Mouse (Mus musculus): ENCODE measurements at regions not wholly inside any gene's neighbourhood (a gene's known extent, or its start where the extent isn't known, plus 50 kb on each side); places are given as distances from the start of the nearest gene placed in this dataset.

DNA sequence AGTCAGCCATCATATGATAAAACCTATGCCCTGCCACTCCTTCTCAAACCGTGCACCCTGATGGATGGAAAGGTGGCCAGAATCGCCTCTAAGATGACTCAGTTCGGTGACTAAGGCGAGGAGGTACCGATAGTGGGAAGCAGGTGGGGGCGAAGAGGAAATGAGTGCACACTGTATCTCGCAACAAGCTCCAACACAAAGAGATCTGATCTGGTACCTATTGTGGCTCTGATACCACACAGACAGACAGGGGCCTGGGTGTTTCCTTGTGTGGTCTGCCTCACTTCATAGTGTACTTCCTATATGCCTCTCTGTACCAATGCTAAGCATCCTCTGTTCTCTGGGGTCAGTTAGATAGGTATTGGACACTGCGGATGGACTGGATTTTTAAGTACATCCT is 178.0 kb upstream of the Lpp start:
- DNase-seq (ENCODE audit: low spot score) = no peak

DNA sequence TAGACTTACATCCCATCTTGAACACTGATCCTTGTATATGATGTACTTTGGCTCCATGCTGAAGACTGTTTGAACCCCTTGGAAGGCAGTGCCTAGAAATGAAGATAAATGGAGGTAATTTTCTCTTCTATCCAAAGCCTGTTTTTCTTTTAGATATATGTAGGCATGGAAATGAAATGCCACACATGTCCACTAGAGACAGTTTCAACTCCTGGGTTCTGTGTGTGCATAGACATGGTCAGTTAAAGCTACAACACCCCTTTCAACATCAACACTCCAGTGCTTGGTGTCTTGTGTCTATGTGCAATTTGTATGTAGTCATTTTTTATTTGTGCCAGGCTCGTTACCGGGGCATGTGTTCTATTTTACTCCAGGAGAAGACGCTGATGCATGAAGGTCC is 179.7 kb upstream of the Lpp start:
- DNase-seq (ENCODE audit: low spot score) = no peak

DNA sequence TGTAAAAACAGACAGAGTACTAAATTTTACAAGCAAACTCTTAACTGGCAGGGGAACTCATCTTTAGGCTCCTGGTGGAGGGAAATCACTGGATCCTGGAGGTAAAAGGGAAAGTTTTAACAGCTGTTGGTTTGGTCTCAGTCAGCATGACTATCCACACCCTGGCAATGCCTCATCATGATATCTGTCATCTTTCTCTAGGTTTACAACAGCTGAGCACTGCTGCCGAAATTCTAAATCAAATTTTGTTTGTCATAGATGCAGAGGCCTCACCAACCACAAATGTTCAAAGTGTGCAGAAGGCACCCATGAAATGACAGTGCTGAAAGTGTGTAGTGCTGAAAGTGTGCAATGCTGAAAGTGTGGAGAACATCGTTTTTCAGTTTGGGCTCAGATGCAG is 180.6 kb upstream of the Lpp start:
- no peak for DNase-seq (ENCODE audit: low spot score)

DNA sequence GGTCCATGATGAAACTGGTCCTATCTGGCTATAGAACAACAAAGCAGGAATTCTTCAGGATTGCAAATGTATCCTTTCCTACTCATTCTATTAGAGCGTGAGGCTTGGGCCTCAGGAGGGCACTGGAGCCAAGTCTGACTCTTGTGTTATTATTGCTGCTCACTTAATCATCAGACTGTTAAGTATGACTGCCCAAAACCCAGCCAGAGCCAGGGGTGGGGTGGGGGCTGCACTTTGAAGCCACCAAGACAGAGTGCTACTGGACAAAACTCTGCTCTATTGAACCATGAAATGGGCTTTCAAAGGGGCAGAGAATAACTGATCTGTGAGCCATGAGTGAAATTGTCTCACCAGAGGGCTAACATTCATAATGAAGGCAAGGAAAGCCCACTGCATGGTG is 181.7 kb upstream of the Lpp start:
- no peak for DNase-seq (ENCODE audit: low spot score)

DNA sequence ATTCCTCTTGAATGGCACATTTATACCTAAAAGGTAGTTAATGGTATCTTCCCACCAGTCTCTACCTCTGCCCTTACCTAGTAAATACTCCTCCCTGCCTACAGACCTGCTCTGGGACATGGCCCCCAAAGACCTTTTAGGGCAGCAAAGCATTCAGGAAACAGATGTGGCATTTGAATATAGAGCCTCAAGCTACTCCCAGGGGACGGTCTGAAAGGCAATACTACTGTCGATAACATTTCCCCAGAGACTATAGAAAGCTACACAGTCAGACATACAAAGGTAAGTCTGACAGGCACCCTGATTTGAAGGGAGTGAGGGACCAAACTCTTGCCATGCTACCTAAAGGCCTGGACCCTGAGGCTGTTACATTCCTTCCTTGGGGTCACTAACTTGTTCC is 184.4 kb upstream of the Lpp start:
- no peak for DNase-seq (ENCODE audit: low spot score)

DNA sequence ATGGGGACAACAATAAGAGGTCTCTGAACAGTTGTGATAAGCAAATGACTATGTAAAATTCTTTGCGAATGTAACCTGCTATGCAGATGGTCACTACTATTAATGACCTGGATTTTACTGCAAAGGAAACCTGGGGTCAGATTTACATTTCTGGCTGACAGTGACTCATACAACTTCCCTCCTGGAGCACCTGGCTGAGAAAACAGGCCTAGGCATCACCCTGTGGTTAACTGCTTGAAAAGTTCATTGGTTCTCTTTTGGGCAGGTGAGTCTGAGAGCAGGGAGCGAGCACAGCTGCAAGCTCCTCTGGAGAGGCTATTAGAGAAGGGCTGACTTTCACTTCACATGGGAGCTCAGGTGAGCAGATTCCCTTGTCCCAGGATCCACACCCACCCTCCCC is 185.2 kb upstream of the Lpp start:
- DNase-seq (ENCODE audit: low spot score) = no peak

DNA sequence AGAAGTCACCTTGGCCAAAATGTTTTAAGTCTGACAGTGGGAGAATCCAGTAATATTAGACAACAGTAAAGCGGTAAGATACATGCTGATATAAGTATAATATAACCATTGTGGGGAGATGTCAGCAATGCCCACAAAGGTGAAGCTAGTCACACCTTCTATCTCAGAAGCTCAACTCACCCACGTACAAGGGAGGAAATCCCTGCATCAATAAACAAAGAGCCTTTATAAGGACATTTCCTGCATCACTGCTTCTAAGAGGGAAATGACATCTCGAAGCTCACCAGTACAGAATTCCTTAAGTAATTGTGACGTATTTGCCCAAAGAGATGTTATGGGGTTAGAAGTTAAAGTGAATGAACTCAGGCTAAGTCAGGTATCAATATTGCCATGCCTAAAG is 186.3 kb upstream of the Lpp start:
- no peak for DNase-seq (ENCODE audit: low spot score)

DNA sequence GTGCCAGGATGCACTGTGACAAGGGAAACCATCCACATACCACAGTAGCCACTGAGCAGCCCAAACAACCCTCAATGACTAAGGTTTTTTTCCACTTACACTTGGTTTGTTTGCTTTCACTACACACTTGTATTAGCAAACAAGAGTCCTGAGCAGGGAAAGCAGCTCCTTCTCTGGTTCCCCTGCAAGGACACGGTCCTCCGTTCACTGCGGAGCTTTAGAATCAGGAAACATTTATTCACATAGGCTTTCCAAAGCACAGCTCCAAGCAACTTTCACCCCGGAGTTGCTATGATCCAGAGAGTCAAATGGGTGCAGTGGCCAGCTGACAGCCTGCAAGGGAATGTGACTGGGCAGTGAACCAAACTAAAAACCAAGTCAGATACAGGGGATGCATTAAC is 186.8 kb upstream of the Lpp start:
- no peak for DNase-seq (ENCODE audit: low spot score)

DNA sequence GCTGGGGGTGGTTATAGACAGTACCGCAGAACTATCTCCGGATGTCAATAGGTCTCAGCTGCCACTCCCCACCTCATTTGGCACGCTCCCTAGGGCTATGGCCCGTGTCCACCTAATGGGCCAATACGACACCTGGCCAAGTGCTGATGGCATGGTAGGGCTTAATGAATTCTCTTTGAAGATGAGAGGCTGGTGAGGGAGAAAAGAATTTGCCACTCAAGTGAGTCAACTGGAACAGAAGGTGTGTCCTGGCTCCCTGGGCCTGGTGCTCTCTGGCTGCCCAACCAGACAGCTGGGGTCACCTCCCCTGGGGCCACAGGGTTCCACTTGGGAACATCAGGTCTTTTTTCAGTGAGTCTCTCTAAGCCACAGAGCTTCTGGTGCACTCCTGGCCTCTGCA is 187.7 kb upstream of the Lpp start:
- DNase-seq (ENCODE audit: low spot score) = no peak

DNA sequence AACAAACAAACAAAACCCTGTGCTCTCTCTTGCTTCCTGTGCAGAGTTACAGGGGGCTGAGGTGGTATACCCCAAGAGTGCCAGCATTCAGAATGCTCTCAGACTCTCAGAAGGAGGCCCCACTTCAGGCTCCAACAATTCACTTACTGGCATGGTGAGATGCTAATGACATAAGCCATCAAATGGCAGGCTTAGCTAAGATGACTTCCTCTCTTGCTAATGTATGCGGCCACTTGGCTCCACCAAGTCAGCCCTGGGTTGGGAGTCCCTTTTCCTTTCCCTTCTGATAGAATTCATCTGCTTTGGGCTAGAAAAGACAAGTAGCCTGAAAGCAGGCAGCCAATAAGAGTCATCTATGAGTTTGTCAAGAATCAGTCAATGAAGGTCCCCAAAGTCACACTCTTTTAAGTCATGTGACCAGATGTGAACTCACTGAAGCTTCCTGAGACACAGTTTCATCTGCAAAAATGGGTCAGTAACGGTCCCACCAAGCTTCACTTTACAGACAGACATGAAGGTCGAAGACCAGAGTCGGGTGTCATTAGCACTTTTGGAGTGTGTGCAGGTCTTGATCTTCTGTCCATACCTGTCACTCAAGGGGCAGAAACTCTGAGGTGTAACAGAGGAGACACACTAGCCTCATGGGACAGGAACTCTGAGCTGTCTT is 189.1 kb upstream of the Lpp start:
- no peak for DNase-seq (ENCODE audit: low spot score)

DNA sequence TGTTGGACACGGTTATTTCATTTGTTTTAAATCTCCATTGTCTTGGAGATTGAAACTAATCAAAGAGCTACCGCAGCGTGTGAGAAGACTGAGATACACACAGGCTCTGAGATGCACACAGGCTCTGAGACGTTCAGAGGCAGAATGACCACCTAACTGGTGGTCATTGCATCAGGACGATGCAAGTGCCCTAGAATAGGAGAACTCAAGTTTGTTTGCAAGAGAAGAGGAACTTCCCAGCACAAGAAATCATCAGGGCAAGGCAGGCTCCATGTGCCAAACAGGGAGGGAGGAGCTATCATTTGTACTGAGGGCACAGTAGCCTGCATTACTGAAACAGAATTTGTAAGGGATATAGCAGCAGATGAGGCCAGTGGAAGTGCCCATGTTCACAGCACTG is 190.7 kb upstream of the Lpp start:
- no peak for DNase-seq (ENCODE audit: low spot score)

DNA sequence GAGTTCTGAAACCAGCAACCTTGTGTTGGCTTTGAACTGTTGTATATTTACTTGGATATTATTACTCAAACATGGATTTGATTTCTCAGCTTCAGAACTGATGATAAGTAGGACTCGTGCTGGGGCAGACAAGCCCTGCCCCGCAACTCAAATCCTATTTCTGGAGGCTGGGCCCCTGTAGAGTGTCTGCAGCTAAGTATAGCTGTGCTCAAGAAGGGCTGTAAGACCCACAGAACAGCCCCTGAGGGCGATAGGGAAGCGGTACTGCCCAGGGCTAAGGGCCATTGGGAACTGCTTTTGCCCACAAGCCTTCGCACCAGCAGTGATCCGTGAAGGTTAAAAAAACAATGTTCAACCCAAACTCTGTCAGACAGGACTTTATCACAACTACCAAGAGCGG is 191.9 kb upstream of the Lpp start:
- no peak for DNase-seq (ENCODE audit: low spot score)

DNA sequence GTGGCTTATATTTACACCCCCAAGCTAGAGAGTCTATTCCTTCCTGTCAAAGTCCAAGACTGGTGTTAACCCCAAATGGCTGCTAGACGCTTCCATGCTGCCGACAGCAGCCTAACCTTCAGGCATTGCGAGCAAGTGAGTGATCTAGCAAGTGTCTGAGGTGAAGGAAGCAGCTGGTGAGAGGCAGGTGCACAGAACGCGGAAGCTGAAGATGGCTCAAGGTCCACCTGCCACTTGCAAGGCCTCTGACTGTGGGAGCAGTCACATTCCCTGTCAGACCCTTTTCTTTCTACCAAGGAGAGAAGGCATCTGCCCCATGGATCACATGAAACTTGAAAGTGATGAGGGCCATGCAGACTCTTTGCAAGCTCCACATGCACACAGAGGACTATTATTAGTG is 193.1 kb upstream of the Lpp start:
- DNase-seq (ENCODE audit: low spot score) = no peak

DNA sequence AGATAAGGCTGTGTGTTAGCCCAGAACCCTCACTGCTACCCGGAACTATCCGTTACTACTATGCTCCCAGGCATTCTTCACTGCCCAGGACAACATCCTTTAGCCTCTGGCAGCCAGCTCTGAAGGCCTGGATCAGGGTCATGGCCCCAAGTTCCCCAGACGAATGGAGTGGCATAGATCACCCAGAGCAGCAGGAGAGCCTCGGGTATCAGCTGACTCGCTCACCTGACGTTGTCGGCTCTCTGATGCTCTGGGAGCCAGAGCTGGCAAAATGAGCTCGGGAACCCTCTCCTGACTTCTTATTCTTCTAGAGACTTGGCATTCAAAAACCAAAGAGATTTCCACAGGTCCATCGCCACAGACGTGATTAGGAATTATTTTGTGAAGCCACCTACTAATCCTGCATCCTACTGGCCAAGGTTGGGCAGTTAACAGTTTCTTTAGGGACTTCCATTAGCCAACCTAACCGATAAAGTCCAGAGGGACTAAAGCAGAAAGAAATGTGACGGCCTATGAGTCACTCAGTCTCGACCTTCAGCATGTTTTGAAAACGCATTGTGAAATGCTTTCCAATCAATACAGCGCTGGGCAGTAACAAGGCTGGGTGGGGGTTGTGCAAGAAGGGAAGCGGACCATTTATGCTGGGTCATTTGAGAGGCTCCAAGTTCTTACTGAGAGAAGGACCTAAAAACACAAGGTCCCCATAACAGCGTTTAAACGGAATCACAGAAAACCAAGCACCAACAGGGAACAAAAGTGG is 193.7 kb upstream of the Lpp start:
- DNase-seq (ENCODE audit: low spot score) = no peak

DNA sequence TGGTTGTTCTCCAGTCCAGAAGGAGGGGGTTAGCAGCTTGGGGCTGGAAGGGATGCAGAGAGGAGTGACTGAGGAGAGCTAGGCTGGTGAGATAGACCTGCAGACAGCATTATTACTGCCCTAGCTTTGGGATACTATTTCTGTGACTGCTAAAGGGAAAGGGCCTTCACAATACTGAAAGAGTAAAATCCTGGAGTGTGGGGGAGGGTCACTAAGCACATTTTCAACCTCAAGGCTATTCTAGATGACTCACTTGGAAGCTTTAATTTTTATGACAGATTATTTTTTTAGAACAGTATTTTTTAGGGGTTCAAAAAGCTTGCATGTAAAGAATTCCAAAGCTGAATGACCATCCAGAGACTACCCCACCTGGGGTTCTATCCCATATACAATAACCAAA is 195.0 kb upstream of the Lpp start:
- DNase-seq (ENCODE audit: low spot score) = no peak

DNA sequence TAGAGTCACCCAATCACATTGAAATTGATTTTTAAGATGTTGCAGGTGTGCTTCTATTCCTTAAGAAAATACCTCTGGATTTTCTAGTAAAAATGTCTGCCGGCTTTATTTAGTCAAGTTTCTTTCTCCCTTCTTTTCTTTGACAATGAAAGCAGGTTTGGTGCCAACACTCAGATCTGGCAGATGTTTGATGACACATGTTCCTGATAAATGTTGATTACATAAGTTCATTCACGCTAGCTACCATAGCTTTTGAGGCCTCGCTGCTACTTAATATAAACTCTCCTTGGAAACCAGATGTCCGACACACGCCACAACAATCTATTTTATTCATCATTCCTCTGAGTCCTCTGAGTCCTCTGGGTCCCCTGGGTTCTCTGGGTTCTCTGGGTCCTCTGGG is 195.7 kb upstream of the Lpp start:
- no peak for DNase-seq (ENCODE audit: low spot score)

DNA sequence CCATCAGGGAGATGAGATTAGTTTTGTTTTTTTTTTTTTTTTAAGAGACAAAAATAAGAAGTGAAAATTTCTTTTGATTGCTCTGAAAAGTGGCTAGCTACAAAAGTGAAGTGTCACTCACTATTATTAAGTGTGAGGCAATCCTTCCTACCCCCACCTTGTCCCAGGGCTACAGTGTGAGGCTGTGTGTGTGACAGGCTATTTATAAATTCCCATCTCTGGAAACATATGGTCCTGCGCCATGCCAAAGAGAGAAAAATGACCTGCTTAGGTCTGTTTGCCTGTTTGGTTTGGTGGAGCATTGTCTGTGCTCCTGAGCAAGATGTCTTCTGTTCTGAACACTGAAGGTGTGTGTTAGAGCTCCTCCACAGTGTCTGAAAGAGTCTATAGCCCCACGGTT is 199.4 kb upstream of the Lpp start:
- no peak for DNase-seq (ENCODE audit: low spot score)

DNA sequence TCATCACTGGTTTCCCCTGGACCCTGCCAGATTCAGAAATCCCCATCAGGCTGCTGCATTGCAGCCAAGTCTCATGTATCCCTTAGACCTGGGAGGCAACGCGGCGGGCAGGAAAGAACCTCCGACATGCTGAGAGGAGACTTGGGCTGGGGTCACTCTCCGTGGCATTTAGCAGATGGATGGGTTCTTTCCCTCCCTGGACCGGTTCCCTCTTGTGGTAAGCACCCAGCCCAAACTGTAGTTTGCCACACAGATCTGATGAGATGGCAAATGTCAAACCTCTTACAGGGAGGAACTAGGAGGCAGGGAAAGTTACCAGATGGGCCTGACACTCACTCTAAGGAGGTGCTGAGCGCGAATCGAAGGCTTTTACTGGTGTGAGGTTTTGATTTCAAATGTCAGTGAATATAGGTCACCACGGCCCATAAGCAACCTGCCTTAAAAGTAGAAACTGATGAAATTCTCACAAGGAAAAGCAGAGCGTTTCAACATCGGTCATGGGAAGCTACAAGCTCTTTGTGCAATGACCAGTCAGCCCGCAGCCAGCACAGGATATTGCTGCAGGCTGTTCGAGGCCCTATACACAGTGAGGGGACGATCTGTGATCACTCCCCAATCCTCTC is 199.9 kb upstream of the Lpp start:
- no peak for DNase-seq (ENCODE audit: low spot score)

DNA sequence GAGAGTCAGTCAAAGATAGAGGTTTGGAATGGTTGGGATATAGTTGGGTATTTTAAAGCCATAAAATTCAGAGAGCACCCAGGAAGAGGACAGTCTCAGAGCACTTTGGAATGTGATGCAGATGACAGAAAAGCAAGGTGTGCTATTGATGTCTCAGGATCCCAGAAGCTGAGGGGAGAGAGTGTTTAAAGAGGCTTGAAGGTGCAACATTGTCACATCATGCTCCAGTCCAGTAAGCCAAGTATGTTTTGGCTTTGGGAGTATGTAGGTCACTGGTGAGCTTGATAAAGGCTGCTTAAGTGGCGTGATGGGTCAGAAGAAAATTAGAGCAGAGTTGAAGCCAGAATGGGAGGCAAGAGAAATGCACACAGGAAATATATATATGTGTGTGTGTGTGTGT is 201.3 kb upstream of the Lpp start:
- DNase-seq (ENCODE audit: low spot score) = no peak

DNA sequence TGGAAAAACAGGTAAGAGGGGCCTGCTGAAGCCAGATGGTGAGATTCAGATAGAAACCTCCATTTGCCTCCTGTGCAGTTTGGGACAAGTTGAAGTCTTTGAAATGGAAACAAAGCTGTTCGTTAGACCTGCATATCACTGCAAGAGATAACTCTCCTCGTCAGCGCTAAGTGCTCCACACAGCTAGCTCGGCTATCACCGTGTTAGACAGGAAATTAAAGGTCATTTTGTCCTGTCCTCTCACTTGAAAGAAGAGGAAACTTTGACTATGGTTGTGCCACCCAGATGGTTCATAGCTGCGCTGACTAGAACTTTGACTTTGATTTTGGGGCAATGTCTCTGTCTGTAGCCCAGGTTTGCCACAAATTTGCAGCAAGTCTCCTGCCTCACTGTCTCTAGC is 198.5 kb upstream of the Bcl6 start:
- no peak for DNase-seq (ENCODE audit: low spot score)

DNA sequence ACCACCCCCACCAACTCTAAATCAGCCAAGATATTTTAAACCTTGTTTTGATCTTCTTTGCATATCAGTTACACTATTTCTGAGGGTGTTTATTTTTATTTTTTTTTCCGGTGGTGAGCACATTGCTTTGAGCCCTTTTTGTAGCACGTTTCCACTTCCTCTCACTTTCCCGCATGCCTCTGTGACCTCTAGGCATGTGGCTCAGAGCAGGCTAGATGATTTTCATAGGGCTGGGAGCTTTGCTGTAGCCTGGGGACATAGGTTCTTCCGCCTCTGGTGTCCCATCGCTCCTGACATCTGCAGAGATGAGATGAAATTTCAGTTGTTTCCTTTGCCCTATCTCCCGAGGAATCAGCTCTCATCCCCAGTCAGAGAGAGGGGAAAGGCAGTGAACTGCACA is 197.3 kb upstream of the Bcl6 start:
- DNase-seq (ENCODE audit: low spot score) = no peak

DNA sequence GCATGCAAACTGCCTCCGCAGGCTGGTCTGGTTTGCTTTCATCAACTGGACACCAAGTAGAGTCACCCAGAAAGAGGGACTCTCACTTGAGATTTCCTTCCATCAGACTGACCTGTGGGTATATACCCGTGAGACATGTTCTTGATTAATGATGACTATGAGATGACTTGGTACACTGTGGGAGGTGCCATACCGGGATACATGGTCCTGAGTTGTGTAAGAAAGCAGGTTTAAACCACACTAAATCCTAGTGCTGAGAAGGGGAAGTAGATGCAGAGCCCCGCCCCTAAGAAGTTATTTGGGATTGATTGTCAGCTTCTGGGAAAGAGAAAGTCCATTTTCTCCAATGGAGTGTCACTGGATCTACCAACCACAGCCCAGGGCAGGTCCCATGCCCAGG is 196.2 kb upstream of the Bcl6 start:
- no peak for DNase-seq (ENCODE audit: low spot score)

DNA sequence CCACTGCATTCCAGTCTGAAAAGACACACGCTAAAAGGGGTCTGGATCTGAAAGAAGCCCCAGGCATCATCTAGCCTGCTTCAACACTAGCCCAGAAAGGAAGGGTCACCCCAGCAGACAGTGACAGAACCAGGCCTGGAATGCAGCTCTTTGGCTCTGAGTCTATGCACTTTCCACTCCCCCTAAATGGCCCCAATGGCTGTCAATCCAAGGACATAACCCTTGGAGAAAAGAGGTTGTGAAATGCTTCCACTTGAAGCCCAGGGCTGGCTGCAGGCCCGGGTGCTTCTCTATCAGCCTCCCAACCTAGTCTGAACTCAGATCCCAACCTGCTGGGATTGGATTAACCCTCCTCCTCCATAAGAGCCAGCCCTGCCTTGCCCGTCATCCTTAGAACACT is 194.6 kb upstream of the Bcl6 start:
- no peak for DNase-seq (ENCODE audit: low spot score)

DNA sequence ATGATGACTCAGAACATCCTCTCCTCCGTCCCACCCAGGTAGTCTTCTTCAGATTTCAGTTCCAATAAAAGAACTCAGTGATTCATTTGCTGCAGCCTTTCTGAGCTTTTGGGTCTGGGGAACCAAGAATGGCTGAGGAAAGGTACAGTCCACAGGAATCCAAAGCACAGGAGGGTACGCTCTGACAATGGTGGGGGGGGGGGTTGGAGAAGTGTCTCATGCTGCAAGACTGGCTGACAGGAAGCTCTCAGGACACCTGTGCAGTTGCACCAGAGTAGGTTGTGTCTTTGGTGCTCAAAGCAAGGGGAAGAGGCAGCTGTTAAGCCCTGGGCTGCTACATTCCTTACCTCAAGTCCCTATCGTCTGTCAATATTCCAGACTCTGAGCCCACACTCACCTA is 192.7 kb upstream of the Bcl6 start:
- no peak for DNase-seq (ENCODE audit: low spot score)
